Mouse (Mus musculus) E14TG2a.4 (cell line): ENCODE results near the gene Klhl10.
A peak's percentile ranks its signal among the peaks of the same experiment; 100 is the strongest.

Source experiments
- H3K27me3 ChIP-seq: 2 replicates; pipeline ENCODE4 v1.6.1; 2014; ENCODE audit warnings: low read length, control low read depth; ENCODE audit not compliant: insufficient read depth
- H3K36me3 ChIP-seq: 2 replicates; pipeline ENCODE4 v1.6.1; 2014; ENCODE audit warnings: low read length, control low read depth; ENCODE audit not compliant: insufficient read depth
- H3K4me1 ChIP-seq: replicated peaks from 2 replicates; pipeline ENCODE4 v1.6.1; 2014; ENCODE audit warnings: low read depth, low read length, control low read depth
- H3K4me3 ChIP-seq: replicated peaks from 2 replicates; pipeline ENCODE4 v1.5.1; 2014; ENCODE audit warnings: mild to moderate bottlenecking, low read length
- H3K9me3 ChIP-seq: 2 replicates; pipeline ENCODE4 v1.6.1; 2014; ENCODE audit warnings: low read length, control low read depth
- CTCF ChIP-seq: conservative IDR thresholded peaks from 2 replicates; pipeline ENCODE4 v1.5.1; 2014; ENCODE audit warnings: low read length
- NANOG ChIP-seq: IDR thresholded peaks from 2 replicates; pipeline ENCODE4 v1.6.1; 2014; ENCODE audit warnings: borderline replicate concordance, low read length, mixed read lengths
- POU5F1 ChIP-seq: IDR thresholded peaks from 2 replicates; pipeline ENCODE4 v1.6.1; 2014; ENCODE audit warnings: low read length, borderline replicate concordance

Gene Klhl10

GRCm38 (mm10) chr11:100397600-100398389 is 43.9 kb upstream of the Klhl10 start, which contains the start of gene Jup:
TSS of gene Jup (minus strand) at chr11:100397763.
- TF ChIP-seq NANOG (no peak), CTCF (no peak), POU5F1 (no peak)
- Histone ChIP-seq H3K4me1 (peaks cover 87% of the 10 kb centered on the region), H3K9me3 (no peaks in the 10 kb centered on the region), H3K27me3 (no peaks in the 10 kb centered on the region), H3K4me3 (peak within 1 kb of the TSS; percentile 91), H3K36me3 (peaks cover 24% of the 10 kb centered on the region)

- H3K27me3 ChIP-seq = no peaks in the 10 kb centered on the region
- no peaks in the 10 kb centered on the region for H3K9me3 ChIP-seq
- TF ChIP-seq NANOG (no peak), CTCF (no peak), POU5F1 (no peak)
- H3K4me1 ChIP-seq = peaks cover 82% of the 10 kb centered on the region
- H3K4me3 ChIP-seq = no peak overlapping the region
- H3K36me3 ChIP-seq = peaks cover 17% of the 10 kb centered on the region
Measured at GRCm38 (mm10) chr11:100398517-100398916, 43.2 kb upstream of the Klhl10 start.

GRCm38 (mm10) chr11:100399320-100399719 is 42.4 kb upstream of the Klhl10 start:
- no peaks in the 10 kb centered on the region for H3K9me3 ChIP-seq
- H3K36me3 ChIP-seq = peaks cover 9% of the 10 kb centered on the region
- peak overlapping the region; percentile 35; the same call in 1 of the 2 replicates for H3K4me3 ChIP-seq
- H3K27me3 ChIP-seq = no peaks in the 10 kb centered on the region
- TF ChIP-seq NANOG (no peak), CTCF (no peak), POU5F1 (no peak)
- H3K4me1 ChIP-seq = peaks cover 74% of the 10 kb centered on the region

GRCm38 (mm10) chr11:100399727-100400538 is 41.8 kb upstream of the Klhl10 start:
- Histone ChIP-seq H3K9me3 (no peaks in the 10 kb centered on the region), H3K4me3 (peak overlapping the region; percentile 35), H3K36me3 (peaks cover 3% of the 10 kb centered on the region), H3K27me3 (no peaks in the 10 kb centered on the region), H3K4me1 (peaks cover 68% of the 10 kb centered on the region)
- TF ChIP-seq CTCF (no peak), NANOG (no peak), POU5F1 (no peak)

GRCm38 (mm10) chr11:100400842-100401241 is 40.9 kb upstream of the Klhl10 start:
- no peaks in the 10 kb centered on the region for H3K36me3 ChIP-seq
- H3K27me3 ChIP-seq = no peaks in the 10 kb centered on the region
- peaks cover 63% of the 10 kb centered on the region for H3K4me1 ChIP-seq
- TF ChIP-seq POU5F1 (no peak), CTCF (no peak), NANOG (no peak)
- no peak overlapping the region for H3K4me3 ChIP-seq
- H3K9me3 ChIP-seq = no peaks in the 10 kb centered on the region

- peaks cover 3% of the 10 kb centered on the region for H3K36me3 ChIP-seq
- peaks cover 65% of the 10 kb centered on the region for H3K4me1 ChIP-seq
- H3K27me3 ChIP-seq = no peaks in the 10 kb centered on the region
- no peak for TF ChIP-seq POU5F1
- no peak for TF ChIP-seq CTCF
- TF ChIP-seq NANOG = no peak
- H3K9me3 ChIP-seq = no peaks in the 10 kb centered on the region
- peak overlapping the region; percentile 10; the same call in 1 of the 2 replicates for H3K4me3 ChIP-seq
Measured at GRCm38 (mm10) chr11:100402240-100402639, 39.5 kb upstream of the Klhl10 start.

- Histone ChIP-seq H3K9me3 (no peaks in the 10 kb centered on the region), H3K4me3 (peak overlapping the region; percentile 10; the same call in 1 of the 2 replicates), H3K36me3 (peaks cover 4% of the 10 kb centered on the region), H3K4me1 (peaks cover 69% of the 10 kb centered on the region), H3K27me3 (no peaks in the 10 kb centered on the region)
- no peak for TF ChIP-seq POU5F1
- no peak for TF ChIP-seq NANOG
- TF ChIP-seq CTCF = no peak
Measured at GRCm38 (mm10) chr11:100402682-100403081, 39.0 kb upstream of the Klhl10 start.

- Histone ChIP-seq H3K4me1 (peaks cover 71% of the 10 kb centered on the region), H3K36me3 (peaks cover 9% of the 10 kb centered on the region), H3K4me3 (no peak overlapping the region), H3K9me3 (no peaks in the 10 kb centered on the region), H3K27me3 (no peaks in the 10 kb centered on the region)
- no peak for TF ChIP-seq POU5F1
- no peak for TF ChIP-seq CTCF
- TF ChIP-seq NANOG = no peak
Measured at GRCm38 (mm10) chr11:100403445-100404134, 38.1 kb upstream of the Klhl10 start.
